Mouse (Mus musculus) liver, postnatal 0 days (tissue): Measurements from ENCODE around the gene Etnk1.

Source experiments
- CTCF ChIP-seq: sonication (generic); IDR thresholded peaks from 2 replicates; pipeline ENCODE4 v1.5.1; 2016; ENCODE audit warnings: antibody characterized with exemption, low read depth
- EP300 ChIP-seq: IDR thresholded peaks from 2 replicates; pipeline ENCODE4 v1.6.1; 2016; ENCODE audit warnings: antibody characterized with exemption, low read depth, mild to moderate bottlenecking

DNA sequence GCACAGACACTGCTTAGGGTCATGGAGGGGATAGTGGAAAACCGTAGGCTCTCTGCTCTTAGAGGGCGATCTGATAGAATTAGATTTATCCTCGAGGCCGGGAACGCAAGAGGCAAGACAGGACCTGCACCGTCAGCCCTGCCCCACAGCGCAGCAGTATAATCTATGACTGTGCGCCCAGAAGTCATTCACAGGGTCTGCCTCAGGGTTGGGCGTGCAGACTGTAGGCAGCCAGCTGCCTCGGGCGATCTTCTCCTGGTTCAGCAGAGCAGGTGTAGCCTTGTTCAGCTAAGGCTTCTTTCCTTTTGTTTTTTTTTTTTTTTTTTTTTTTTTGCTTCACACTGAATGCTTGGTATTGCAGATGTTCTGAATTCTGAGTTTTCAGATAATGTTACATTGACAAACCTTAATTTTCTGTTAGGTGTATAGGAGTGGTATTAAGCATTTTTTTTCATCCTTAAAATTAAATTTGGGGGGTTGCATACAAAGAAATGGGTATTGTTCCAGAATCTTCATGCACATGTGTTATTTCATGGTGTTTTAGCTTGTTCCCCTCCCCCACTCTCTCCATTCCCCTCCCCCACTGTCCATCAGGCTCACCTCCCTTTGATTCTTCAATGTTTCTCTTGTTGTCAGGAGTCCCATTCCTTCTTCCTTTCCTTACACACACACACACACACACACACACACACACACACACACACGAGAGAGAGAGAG lies 4.7 kb upstream of the Etnk1 start:
- TF ChIP-seq CTCF (no peak), EP300 (no peak)
